Comparison of ENCODE assay signal across 28 mouse cellular contexts in the genomic region with DNA sequence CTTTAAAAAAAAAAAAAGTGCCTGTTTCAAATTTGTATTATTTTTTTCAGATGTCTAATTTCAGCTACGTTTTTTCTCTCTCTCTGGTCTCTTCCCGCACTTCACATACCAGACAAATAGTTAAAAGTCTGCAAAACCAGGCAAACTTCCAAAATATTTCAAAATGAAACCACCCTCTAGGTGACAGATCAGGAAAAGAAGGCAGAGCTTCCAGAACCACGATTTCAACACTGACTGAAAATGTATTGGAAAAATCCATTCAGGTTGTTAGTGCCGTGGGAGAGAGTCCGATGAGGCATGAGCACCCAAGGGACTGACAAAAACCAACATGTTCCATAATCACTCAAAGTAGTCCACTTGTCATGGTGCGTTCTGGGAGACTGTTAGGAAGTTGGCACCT. TPM values are rescaled to one million over a fixed set of nuclear protein-coding genes. Genes with fewer than 3 reads are reported as not detected.
DNase-seq lines count a peak whose midpoint lies in the region; ATAC-seq and TF ChIP-seq lines count a peak whose summit lies in the region.
"Had no signal": no experiment of that assay in that cellular context is flagged by ENCODE, and none has a peak within 500 bp of the region (broad histone marks: within the 10 kb centered on the region; RNA-seq: fewer than 3 reads in every experiment).

No protein-coding gene starts in this region.

- no peaks in the 10 kb centered on the region for H3K36me3 ChIP-seq in liver, adult 2 months (ENCODE audit: control insufficient read depth, insufficient read depth, low read length)
- H3K36me3 ChIP-seq in liver, embryonic 12.5 days: no peaks in the 10 kb centered on the region
- no peaks in the 10 kb centered on the region for H3K36me3 ChIP-seq in embryonic facial prominence, embryonic 15.5 days
- H3K36me3 ChIP-seq in midbrain, embryonic 16.5 days (ENCODE audit: control insufficient read depth, insufficient read depth, low read length): no peaks in the 10 kb centered on the region
- H3K36me3 ChIP-seq: forebrain, embryonic 12.5 days; hindbrain, embryonic 12.5 days; intestine, embryonic 15.5 days had no signal

- peaks cover 4% of the 10 kb centered on the region for H3K4me1 ChIP-seq in liver, adult 2 months (ENCODE audit: control insufficient read depth, insufficient read depth, low read length)
- no peaks in the 10 kb centered on the region for H3K4me1 ChIP-seq in liver, embryonic 12.5 days
- no peaks in the 10 kb centered on the region for H3K4me1 ChIP-seq in embryonic facial prominence, embryonic 15.5 days
- peaks cover 3% of the 10 kb centered on the region; the same call in 1 of the 2 replicates for H3K4me1 ChIP-seq in midbrain, embryonic 16.5 days (ENCODE audit: control insufficient read depth, insufficient read depth, low read length)
- H3K4me1 ChIP-seq: forebrain, embryonic 12.5 days; intestine, embryonic 15.5 days had no signal

- no peak overlapping the region for H3K27ac ChIP-seq in liver, adult 2 months (replicated peaks; ENCODE audit: insufficient read depth, low read depth, low read length)
- H3K27ac ChIP-seq in liver, embryonic 12.5 days: no peak overlapping the region
- H3K27ac ChIP-seq in embryonic facial prominence, embryonic 15.5 days (replicated peaks): no peak overlapping the region
- H3K27ac ChIP-seq in midbrain, embryonic 16.5 days (ENCODE audit: low read length): peak overlapping the region; percentile 61
- H3K27ac ChIP-seq: forebrain, embryonic 12.5 days; hindbrain, embryonic 12.5 days; hindbrain, postnatal 0 days; intestine, embryonic 15.5 days; layer of hippocampus, adult 2 months had no signal

- no peak for TF ChIP-seq CTCF in liver, adult 2 months (IDR thresholded peaks at IDR 0.05; ENCODE audit: low read depth, low read length)

- H3K9ac ChIP-seq in liver, adult 2 months (ENCODE audit: low read depth, low read length): no peak overlapping the region
- H3K9ac ChIP-seq in liver, embryonic 12.5 days: no peak overlapping the region
- H3K9ac ChIP-seq in embryonic facial prominence, embryonic 15.5 days: no peak overlapping the region
- H3K9ac ChIP-seq in midbrain, embryonic 16.5 days (ENCODE audit: low read depth, low read length): no peak overlapping the region
- H3K9ac ChIP-seq: forebrain, embryonic 12.5 days; forebrain, postnatal 0 days; hindbrain, embryonic 12.5 days; intestine, embryonic 15.5 days; liver, postnatal 0 days had no signal

- H3K27me3 ChIP-seq in liver, adult 2 months (ENCODE audit: control insufficient read depth, insufficient read depth, low read length): peaks cover 3% of the 10 kb centered on the region
- H3K27me3 ChIP-seq in liver, embryonic 12.5 days (replicated peaks): peaks cover 1% of the 10 kb centered on the region
- H3K27me3 ChIP-seq in embryonic facial prominence, embryonic 15.5 days: peaks cover 4% of the 10 kb centered on the region
- H3K27me3 ChIP-seq in midbrain, embryonic 16.5 days (ENCODE audit: control insufficient read depth, insufficient read depth, low read depth, low read length): peaks cover under 1% of the 10 kb centered on the region; the same call in 1 of the 2 replicates

- no peak for ATAC-seq in liver, embryonic 12.5 days
- no peak for ATAC-seq in embryonic facial prominence, embryonic 15.5 days (ENCODE audit: insufficient number of reproducible peaks, low FRiP score, low TSS enrichment, low read depth)
- no peak for ATAC-seq in midbrain, embryonic 16.5 days
- ATAC-seq: forebrain, postnatal 0 days; hindbrain, postnatal 0 days; intestine, embryonic 15.5 days; liver, postnatal 0 days; lung, postnatal 0 days had no signal

- no peaks in the 10 kb centered on the region for H3K9me3 ChIP-seq in liver, embryonic 12.5 days (replicated peaks)
- H3K9me3 ChIP-seq in embryonic facial prominence, embryonic 15.5 days (replicated peaks): no peaks in the 10 kb centered on the region
- H3K9me3 ChIP-seq in midbrain, embryonic 16.5 days (replicated peaks; ENCODE audit: control insufficient read depth, low read length, poor library complexity, severe bottlenecking): no peaks in the 10 kb centered on the region
- H3K9me3 ChIP-seq: forebrain, embryonic 12.5 days; hindbrain, embryonic 12.5 days; intestine, embryonic 15.5 days; megakaryocyte, embryonic 14.5 days had no signal

- no peak for TF ChIP-seq POLR2A in liver, adult 2 months (IDR thresholded peaks at IDR 0.05; ENCODE audit: extremely low read depth, insufficient read depth, low read length)

- WGBS in liver, adult 2 months: 30% methylated on average over 6 of the region's 6 CpGs
- 54% methylated on average over 6 of the region's 6 CpGs for WGBS in liver, embryonic 12.5 days (ENCODE audit: insufficient replicate concordance)
- WGBS in embryonic facial prominence, embryonic 15.5 days: 19% methylated on average over 6 of the region's 6 CpGs
- 66% methylated on average over 6 of the region's 6 CpGs for WGBS in midbrain, embryonic 16.5 days

- H3K4me3 ChIP-seq in liver, adult 2 months (ENCODE audit: insufficient read depth, low read depth, low read length): no peak overlapping the region
- no peak overlapping the region for H3K4me3 ChIP-seq in liver, embryonic 12.5 days
- no peak overlapping the region for H3K4me3 ChIP-seq in embryonic facial prominence, embryonic 15.5 days (replicated peaks)
- no peak overlapping the region for H3K4me3 ChIP-seq in midbrain, embryonic 16.5 days (ENCODE audit: low read depth, low read length)
- H3K4me3 ChIP-seq: forebrain, embryonic 12.5 days; hindbrain, embryonic 12.5 days; intestine, embryonic 15.5 days; layer of hippocampus, adult 2 months; megakaryocyte, embryonic 14.5 days had no signal

- DNase-seq in liver, adult 2 months (ENCODE audit: extremely low read depth, low read depth, low spot score): peak; percentile 57
- DNase-seq in 3T3-L1 (ENCODE audit: low read depth, low spot score): peak; percentile 78
- no peak for DNase-seq in heart, adult 18-20 months
- DNase-seq in layer of hippocampus, postnatal 14 days (ENCODE audit: low spot score in 2 of 2): no peak
- DNase-seq: adrenal gland, postnatal 10 days; B cell, adult 2 months; cerebellum, adult 9-11 months; forebrain, postnatal 0 days; gastrocnemius, postnatal 10 days; kidney, adult 2 months; kidney, postnatal 36 days; liver, postnatal 0 days; lung, postnatal 4 days; thymus, adult 2 months; thymus, postnatal 36 days had no signal

- no peaks in the 10 kb centered on the region for H3K79me2 ChIP-seq in liver, adult 2 months (ENCODE audit: control insufficient read depth, insufficient read depth, low read length)

- H3K4me2 ChIP-seq in liver, embryonic 12.5 days: no peak overlapping the region
- H3K4me2 ChIP-seq in embryonic facial prominence, embryonic 15.5 days (replicated peaks): 0 out of 2 replicates have a peak overlapping the region, but pooled peaks have one; percentile 19
- H3K4me2 ChIP-seq in midbrain, embryonic 16.5 days (ENCODE audit: low read length): no peak overlapping the region
- H3K4me2 ChIP-seq: forebrain, embryonic 12.5 days; hindbrain, embryonic 12.5 days; intestine, embryonic 15.5 days; liver, embryonic 11.5 days had no signal

RNA-seq across cellular contexts. Expression of gene Lhx9, which starts 21.5 kb away (rescaled TPM):
- not detected in 2 replicates for total RNA-seq in liver, adult 2 months (2014; rRNA removed)
- polyA plus RNA-seq in liver, adult 2 months (2012; rRNA removed): 0.01 TPM in 1 of 2 replicates, not detected in the other
- polyA plus RNA-seq in liver, embryonic 12.5 days (2016; fragmentation: Nextera tagmentation; extraction: Ambion mirVana): 0.54 and 0.80 TPM in 2 replicates
- 0.24 and 0.63 TPM in 2 replicates for polyA plus RNA-seq in embryonic facial prominence, embryonic 15.5 days (2015; fragmentation: Nextera tagmentation; extraction: Ambion mirVana)
- polyA plus RNA-seq in midbrain, embryonic 16.5 days (2015; fragmentation: Nextera tagmentation; extraction: Ambion mirVana): 127 and 159 TPM in 2 replicates
- total RNA-seq in heart, adult 18-20 months (2021): not detected
- 10 to 100 TPM; 13.5 to 15.1 TPM for total RNA-seq in layer of hippocampus, postnatal 14 days (2021)
- total RNA-seq: gastrocnemius, postnatal 10 days; heart, postnatal 25 days; monocyte, adult 5-6 weeks had no signal
- polyA plus RNA-seq: kidney, adult 2 months had no signal

RNA-seq across cellular contexts. Expression of gene 2310009B15Rik, which starts 29.8 kb away (rescaled TPM):
- total RNA-seq in liver, adult 2 months (2014; rRNA removed): 14.0 and 14.8 TPM in 2 replicates
- polyA plus RNA-seq in liver, adult 2 months (2012; rRNA removed): 11.8 and 17.4 TPM in 2 replicates
- 19.1 and 20.4 TPM in 2 replicates for polyA plus RNA-seq in liver, embryonic 12.5 days (2016; fragmentation: Nextera tagmentation; extraction: Ambion mirVana)
- 32.8 and 32.9 TPM in 2 replicates for polyA plus RNA-seq in embryonic facial prominence, embryonic 15.5 days (2015; fragmentation: Nextera tagmentation; extraction: Ambion mirVana)
- 35.9 and 36.3 TPM in 2 replicates for polyA plus RNA-seq in midbrain, embryonic 16.5 days (2015; fragmentation: Nextera tagmentation; extraction: Ambion mirVana)
- 1 to 10 TPM; 9.5 to 9.8 TPM for total RNA-seq in heart, adult 18-20 months (2021)
- 10 to 100 TPM; 19.9 to 24.3 TPM for total RNA-seq in layer of hippocampus, postnatal 14 days (2021)

Comparison
In these comparisons a context has a peak if more than half of its experiments do, and no peak if none do; other contexts are left out.
1. DNase-seq: peak in liver, adult 2 months (single experiment) and 3T3-L1 (single experiment); none in heart, adult 18-20 months (0 of 2) and layer of hippocampus, postnatal 14 days (0 of 2).
2. RNA of gene Lhx9, which starts 21.5 kb away (polyA plus RNA-seq): 127 to 159 TPM in midbrain, embryonic 16.5 days; 0.54 to 0.80 TPM in liver, embryonic 12.5 days, 0.24 to 0.63 TPM in embryonic facial prominence, embryonic 15.5 days and 0.01 TPM in liver, adult 2 months; every median in the first group is over 10 times any median in the second.